ENCODE assay signal across 30 mouse cellular contexts in genomic region chr10:26849854-26850253, GRCm38 (mm10).
DNase-seq lines count a peak whose midpoint lies in the region; TF ChIP-seq lines count a peak whose summit lies in the region.
"Had no signal": no experiment of that assay in that cellular context is flagged by ENCODE, and none has a peak within 500 bp of the region (broad histone marks: within the 10 kb centered on the region; RNA-seq: fewer than 3 reads in every experiment).

No protein-coding gene starts in this region.

- H3K36me3 ChIP-seq in heart, adult 2 months (ENCODE audit: control insufficient read depth, insufficient read depth, low read length) = peaks cover 18% of the 10 kb centered on the region
- no peaks in the 10 kb centered on the region for H3K36me3 ChIP-seq in heart, embryonic 10.5 days
- H3K36me3 ChIP-seq: embryonic facial prominence, embryonic 13.5 days; forebrain, embryonic 10.5 days; forebrain, embryonic 15.5 days; hindbrain, embryonic 10.5 days; limb, embryonic 13.5 days; midbrain, embryonic 13.5 days had no signal

- intact Hi-C loops in heart, adult 2 months (cut with DNase I) = no loop called here

- no peak for TF ChIP-seq POLR2A in heart, adult 2 months (IDR thresholded peaks at IDR 0.05; ENCODE audit: insufficient read depth, low read depth, low read length)

- H3K4me1 ChIP-seq in heart, adult 2 months (ENCODE audit: control insufficient read depth, insufficient read depth, low read length) = peaks cover 3% of the 10 kb centered on the region
- H3K4me1 ChIP-seq in heart, embryonic 10.5 days = no peaks in the 10 kb centered on the region
- H3K4me1 ChIP-seq: embryonic facial prominence, embryonic 13.5 days; forebrain, embryonic 10.5 days; forebrain, embryonic 15.5 days; heart, embryonic 13.5 days; hindbrain, embryonic 10.5 days; limb, embryonic 13.5 days; midbrain, embryonic 13.5 days had no signal

- H3K4me3 ChIP-seq in heart, adult 2 months = no peak overlapping the region
- no peak overlapping the region for H3K4me3 ChIP-seq in heart, embryonic 10.5 days
- H3K4me3 ChIP-seq: embryonic facial prominence, embryonic 13.5 days; forebrain, embryonic 10.5 days; forebrain, embryonic 15.5 days; heart, embryonic 13.5 days; hindbrain, embryonic 10.5 days; limb, embryonic 13.5 days; midbrain, embryonic 13.5 days had no signal

- no peaks in the 10 kb centered on the region for H3K79me2 ChIP-seq in heart, adult 2 months (replicated peaks; ENCODE audit: control insufficient read depth, insufficient read depth, low read length)

- H3K27me3 ChIP-seq in heart, adult 2 months (ENCODE audit: control insufficient read depth, insufficient read depth, low read length) = no peaks in the 10 kb centered on the region
- no peaks in the 10 kb centered on the region for H3K27me3 ChIP-seq in heart, embryonic 10.5 days (ENCODE audit: insufficient read depth, poor library complexity, severe bottlenecking)
- H3K27me3 ChIP-seq: CH12.LX; embryonic facial prominence, embryonic 13.5 days; forebrain, embryonic 15.5 days; heart, embryonic 13.5 days; limb, embryonic 13.5 days; midbrain, embryonic 13.5 days had no signal

- H3K9me3 ChIP-seq in heart, embryonic 10.5 days = no peaks in the 10 kb centered on the region
- H3K9me3 ChIP-seq: embryonic facial prominence, embryonic 13.5 days; forebrain, embryonic 10.5 days; forebrain, embryonic 15.5 days; heart, embryonic 13.5 days; hindbrain, embryonic 10.5 days; limb, embryonic 13.5 days; midbrain, embryonic 13.5 days had no signal

- TF ChIP-seq CTCF in heart, adult 2 months (IDR thresholded peaks at IDR 0.05) = no peak

- WGBS in heart, adult 2 months = 33% methylated on average over 6 of the region's 6 CpGs
- WGBS in heart, embryonic 10.5 days = 64% methylated on average over 6 of the region's 6 CpGs

- DNase-seq in adrenal gland, adult (ENCODE audit: inconsistent age in 2 of 2, low spot score in 1 of 2) = peak; percentile 36 to 73
- no peak for DNase-seq in adrenal gland, adult 2 months
- no peak for DNase-seq in heart, adult 2 months
- DNase-seq in heart, embryonic 10.5 days (ENCODE audit: low spot score) = no peak
- peak; percentile 38 for DNase-seq in ovary, adult 18-20 months (ENCODE audit: low spot score)
- no peak for DNase-seq in ovary, postnatal 14 days (ENCODE audit: low spot score)
- DNase-seq in embryo, embryonic 9.5 days (ENCODE audit: extremely low spot score) = no peak
- DNase-seq in yolk sac, embryonic 10.5 days (ENCODE audit: low spot score) = no peak
- DNase-seq: cerebellum, adult 11-12 months; cerebellum, adult 9-11 months; embryo, embryonic 11 days; gastrocnemius, postnatal 25 days; heart, postnatal 10 days; kidney, adult 9 months; kidney, postnatal 14 days; lung, embryonic 14.5 days; right cerebral cortex, postnatal 25 days; spleen, adult 18-20 months; thymus, adult 18-20 months; thymus, postnatal 25 days had no signal

- H3K27ac ChIP-seq in heart, adult 2 months = peak overlapping the region; percentile 2; the same call in 1 of the 2 replicates
- H3K27ac ChIP-seq in heart, embryonic 10.5 days = no peak overlapping the region
- H3K27ac ChIP-seq: embryonic facial prominence, embryonic 13.5 days; forebrain, embryonic 10.5 days; forebrain, embryonic 15.5 days; heart, embryonic 13.5 days; hindbrain, embryonic 10.5 days; limb, embryonic 13.5 days; liver, embryonic 14.5 days; macrophage; midbrain, embryonic 13.5 days had no signal

- H3K9ac ChIP-seq in heart, adult 2 months (ENCODE audit: low read depth, low read length) = no peak overlapping the region
- H3K9ac ChIP-seq: embryonic facial prominence, embryonic 13.5 days; forebrain, embryonic 15.5 days; heart, embryonic 13.5 days; limb, embryonic 13.5 days; liver, embryonic 14.5 days; lung, embryonic 14.5 days; midbrain, embryonic 13.5 days had no signal

- no peak for TF ChIP-seq EP300 in heart, adult 2 months (IDR thresholded peaks at IDR 0.05; ENCODE audit: insufficient read depth, low read depth, low read length)

Comparison
In these comparisons a context has a peak if more than half of its experiments do, and no peak if none do; other contexts are left out.
1. DNase-seq: peak in adrenal gland, adult (2 of 2) and ovary, adult 18-20 months (single experiment); none in adrenal gland, adult 2 months (single experiment), heart, adult 2 months (0 of 2), heart, embryonic 10.5 days (single experiment), ovary, postnatal 14 days (single experiment), embryo, embryonic 9.5 days (single experiment) and yolk sac, embryonic 10.5 days (single experiment).